Mouse (Mus musculus): ENCODE measurements around the gene Rce1.
A peak's percentile ranks its signal among the peaks of the same experiment; 100 is the strongest.
"Not testable (repeated sequence)": the region's sequence is repeated elsewhere in the genome, so short reads cannot be mapped to it uniquely, and the experiment has no call there.

Rce1 gene

DNA sequence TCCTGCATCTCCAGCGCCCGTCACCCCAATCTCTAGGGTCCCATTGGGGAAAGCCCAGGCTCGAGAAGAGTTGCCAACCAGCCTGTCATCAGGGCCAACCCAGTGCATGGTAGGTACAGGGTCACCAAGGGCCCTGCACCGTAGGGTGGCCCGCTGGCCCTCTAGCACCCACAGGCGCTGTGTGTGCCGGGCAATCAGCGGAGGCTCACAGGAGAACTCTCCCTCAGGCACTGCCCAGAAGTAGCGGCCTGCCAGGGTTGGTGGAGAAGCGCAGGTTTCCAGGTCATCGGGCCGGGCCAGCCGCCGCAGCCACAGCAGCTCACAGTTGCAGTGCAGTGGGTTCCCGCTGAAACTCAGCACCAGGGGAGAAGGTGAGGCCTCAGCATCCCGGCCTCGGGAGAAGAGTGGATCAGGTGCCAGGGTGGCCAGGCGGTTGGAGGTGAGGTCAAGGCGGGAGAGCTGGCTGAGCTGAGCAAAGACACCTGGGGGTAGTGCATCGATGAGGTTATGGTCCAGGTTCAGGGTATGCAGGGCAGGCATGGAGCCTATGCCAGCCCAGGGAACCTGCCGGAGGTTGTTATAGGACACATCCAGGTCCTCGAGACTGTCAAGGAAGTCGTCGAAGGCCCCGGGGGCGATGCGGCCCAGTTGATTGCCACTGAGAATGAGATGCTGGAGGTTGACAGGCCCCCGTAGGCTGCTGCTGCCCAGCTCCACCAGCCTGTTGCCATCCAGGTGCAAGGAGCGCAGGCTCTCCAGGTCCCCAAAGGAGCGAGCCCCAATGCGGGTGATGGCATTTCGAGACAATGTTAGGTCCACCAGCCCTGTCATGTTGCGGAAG, 11.8 kb downstream of the Rce1 start:
- DNase-seq (ENCODE audit: low spot score in 2 of 2), result no peak

DNA sequence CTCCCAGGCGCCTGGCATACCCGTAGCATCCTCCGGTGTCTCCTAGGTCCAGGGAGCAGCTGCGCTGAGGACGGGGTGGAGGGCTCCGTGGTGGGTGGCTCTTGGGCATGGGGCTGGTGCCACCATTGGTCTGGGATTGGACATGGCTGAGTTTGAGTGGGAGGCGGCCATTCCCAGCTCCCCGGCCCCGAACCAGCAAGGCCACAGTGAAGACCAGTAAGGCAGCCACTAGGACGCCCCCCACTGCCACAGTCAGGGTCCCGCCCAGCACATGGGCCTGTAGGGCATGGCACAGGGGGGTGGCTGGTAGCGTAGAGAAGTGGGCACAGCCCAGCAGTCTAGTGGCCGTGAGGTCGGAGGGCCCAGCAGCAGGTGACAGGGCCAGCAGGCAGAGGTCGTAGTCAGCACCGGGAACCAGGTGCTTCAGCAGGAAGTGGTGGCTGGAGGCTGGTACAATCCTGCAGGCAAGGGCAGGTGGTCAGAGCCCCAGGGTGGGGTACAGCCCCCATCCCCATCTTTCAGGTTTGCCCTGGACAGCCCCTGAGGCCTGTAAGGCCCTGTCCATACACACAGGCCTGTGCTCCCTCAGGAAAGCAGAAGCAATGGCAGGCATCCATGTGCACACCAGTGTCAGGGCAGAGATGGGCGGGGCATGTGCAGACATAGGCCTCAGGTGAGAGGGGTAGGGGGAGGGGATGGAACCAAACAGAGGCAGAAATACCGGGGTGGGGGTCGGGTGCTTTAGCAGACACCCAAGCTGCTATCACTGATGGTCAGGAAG, 13.1 kb downstream of the Rce1 start:
- DNase-seq (ENCODE audit: low spot score in 2 of 2), result no peak

DNA sequence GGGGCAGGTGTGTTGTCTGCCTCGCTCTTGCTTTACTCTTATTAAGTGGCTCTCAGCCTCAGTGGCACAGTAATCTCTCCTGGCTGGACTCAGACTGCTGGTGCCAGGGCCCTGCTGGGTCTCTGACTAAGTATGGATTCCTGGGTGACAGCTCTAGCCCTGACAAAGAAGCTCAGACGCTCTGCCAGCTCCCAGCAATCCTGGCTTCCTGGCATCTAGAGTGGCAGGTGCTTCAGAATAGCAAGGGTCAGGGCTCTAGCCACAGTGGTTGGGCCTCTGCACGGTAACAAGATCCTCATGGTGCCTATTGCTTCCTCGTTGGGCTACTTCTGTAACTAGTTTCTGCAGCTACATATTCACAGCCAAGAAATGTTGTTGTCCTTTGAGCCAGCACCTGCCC, 15.3 kb downstream of the Rce1 start:
- DNase-seq (ENCODE audit: low spot score in 2 of 2), result no peak

- DNase-seq (ENCODE audit: low spot score in 2 of 2), result no peak
These were observed 16.9 kb downstream of the Rce1 start for GRCm38 (mm10) chr19:4608511-4608910.

GRCm38 (mm10) chr19:4607406-4607805, 18.0 kb downstream of the Rce1 start:
- DNase-seq (ENCODE audit: low spot score in 2 of 2), result peak in 1 of 2 experiments; percentile 58

- no peak for DNase-seq (ENCODE audit: low spot score in 2 of 2)
These were observed 19.8 kb downstream of the Rce1 start for GRCm38 (mm10) chr19:4605654-4606053.

GRCm38 (mm10) chr19:4603801-4604723, 21.4 kb downstream of the Rce1 start:
- DNase-seq (ENCODE audit: low spot score in 2 of 2), result peak in 1 of 2 experiments; percentile 71

DNA sequence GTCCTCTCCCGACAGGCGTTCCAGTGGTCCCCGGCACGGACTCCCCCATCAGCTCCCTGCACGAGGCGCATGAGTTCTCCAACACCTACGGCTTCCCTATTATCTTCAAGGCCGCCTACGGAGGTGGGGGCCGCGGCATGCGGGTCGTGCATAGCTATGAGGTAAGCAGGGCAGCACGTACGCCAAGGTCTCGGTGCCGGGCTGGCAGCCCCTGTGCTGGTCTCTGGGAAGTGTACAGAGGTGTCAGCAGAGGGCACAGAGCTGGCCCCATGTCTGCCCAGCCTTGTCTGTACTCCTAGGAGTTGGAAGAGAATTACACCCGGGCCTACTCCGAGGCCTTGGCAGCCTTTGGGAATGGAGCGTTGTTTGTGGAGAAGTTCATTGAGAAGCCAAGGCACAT, 23.0 kb downstream of the Rce1 start:
- peak in 1 of 2 experiments; percentile 61 for DNase-seq (ENCODE audit: low spot score in 2 of 2)

DNA sequence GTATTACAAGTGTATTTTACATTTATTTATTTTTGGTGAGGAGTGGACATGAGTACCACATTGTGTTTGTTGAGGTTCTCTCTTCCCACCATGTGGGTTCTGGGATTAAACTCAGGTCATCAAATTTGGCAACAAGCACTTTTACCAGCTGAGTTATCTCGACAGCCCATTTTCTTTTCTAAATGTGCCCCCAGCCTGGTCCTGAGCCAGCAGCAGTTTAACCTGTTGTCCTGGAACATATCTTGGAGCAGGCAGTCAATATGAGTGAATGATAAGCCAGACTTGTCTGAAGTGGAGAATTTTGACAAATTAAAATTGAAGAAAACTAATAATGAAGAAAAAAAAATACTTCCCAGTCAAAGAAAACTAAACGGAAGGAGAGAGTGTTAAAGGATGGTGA, 29.4 kb downstream of the Rce1 start:
- no peak for DNase-seq (ENCODE audit: low spot score in 2 of 2)

DNA sequence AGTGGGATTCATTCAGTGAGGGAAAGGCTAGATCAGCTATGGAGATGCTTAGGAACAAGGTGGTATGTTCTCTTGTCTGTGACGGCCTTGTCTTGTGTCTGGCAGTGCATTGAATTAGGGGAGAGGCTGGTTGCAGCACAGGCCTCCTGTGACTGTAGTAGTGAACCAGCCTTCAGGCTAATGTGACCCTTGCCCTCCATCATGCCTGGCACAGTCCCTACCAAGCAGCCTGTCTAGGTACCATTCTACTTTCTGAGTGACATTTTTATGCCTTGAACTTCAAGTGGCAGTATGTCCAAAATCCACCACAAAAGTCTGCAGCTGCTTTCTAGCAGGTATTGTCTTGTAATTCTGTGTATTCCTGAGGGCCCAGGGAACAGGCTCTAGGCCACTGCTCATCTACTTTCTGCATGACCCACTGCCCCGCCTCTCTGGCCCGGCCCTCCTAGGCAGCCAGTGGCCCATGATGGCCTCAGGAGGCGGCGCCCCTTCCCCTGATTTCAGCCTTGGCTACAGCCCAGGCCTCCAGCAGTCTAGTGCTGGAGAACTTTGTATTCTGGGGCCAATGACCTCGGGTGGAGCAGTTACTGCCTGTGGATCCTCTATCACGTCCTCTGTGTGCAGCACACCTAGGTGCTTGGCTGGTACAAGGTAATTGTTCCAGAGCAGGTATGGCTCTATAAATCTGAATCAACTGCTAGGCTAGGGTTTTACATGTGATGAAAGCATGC, 31.5 kb downstream of the Rce1 start:
- DNase-seq (ENCODE audit: low spot score in 2 of 2), result no peak

DNA sequence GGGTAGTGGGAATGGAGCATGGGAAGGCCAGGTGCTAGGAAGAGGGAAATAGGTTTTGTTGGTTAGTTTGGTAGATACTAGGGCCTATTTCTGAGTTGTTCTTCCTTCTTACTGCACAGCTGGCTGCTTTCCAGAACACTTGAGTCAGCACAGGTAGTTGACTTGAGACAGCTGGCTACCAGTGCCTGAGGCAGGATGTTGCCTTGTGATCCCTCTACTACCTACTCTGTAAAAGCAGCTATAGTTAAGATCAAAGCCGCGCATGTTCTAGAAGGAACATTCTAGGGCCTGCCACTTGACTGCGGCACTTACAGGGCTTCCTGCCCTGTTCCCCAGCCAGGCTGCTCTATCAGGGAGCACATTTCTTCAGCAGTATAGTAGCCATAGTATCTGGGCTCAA, 35.4 kb downstream of the Rce1 start:
- DNase-seq (ENCODE audit: low spot score in 2 of 2), result no peak

- no peak for DNase-seq (ENCODE audit: low spot score in 2 of 2)
These were observed 36.4 kb downstream of the Rce1 start for GRCm38 (mm10) chr19:4589081-4589480.

GRCm38 (mm10) chr19:4588430-4588829, 37.0 kb downstream of the Rce1 start:
- DNase-seq (ENCODE audit: low spot score in 2 of 2), result no peak

GRCm38 (mm10) chr19:4587426-4587825, 38.0 kb downstream of the Rce1 start:
- DNase-seq (ENCODE audit: low spot score in 2 of 2), result no peak

DNA sequence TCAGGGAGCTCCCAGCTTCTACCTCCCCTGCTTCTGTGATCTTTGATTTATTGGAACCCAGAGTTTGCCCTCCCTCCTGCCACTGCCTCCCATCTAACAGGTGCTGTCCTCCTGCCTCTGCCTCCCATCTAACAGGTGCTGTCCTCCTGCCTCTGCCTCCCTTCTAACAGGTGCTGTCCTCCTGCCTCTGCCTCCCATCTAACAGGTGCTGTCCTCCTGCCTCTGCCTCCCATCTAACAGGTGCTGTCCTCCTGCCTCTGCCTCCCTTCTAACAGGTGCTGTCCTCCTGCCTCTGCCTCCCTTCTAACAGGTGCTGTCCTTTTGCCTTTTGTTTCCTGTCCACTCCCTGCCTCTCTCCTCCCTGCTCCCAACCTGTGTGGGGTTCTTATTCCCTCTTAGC, 38.7 kb downstream of the Rce1 start:
- DNase-seq (ENCODE audit: low spot score in 2 of 2), result not testable (repeated sequence)

DNA sequence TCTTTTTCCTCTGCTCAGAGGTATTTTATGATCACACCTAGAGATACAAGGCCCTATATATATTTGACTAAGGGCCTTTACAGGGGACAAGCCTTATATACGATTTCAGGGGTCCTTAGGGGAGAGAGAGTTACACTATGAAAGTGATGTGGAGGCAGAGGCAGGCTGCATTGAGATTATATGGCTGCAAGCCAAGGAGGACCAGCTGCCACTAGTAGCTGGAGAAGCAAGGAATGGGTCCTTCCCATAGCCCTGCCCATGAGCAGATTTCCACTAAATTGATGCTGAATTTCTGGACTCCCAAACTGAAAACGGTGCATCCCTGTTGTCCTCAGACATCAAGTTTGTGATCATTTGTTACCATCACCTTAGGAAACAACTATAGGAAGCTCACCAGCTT, 41.6 kb downstream of the Rce1 start:
- DNase-seq (ENCODE audit: low spot score in 2 of 2), result no peak

GRCm38 (mm10) chr19:4579296-4579695, 46.1 kb downstream of the Rce1 start:
- DNase-seq (ENCODE audit: low spot score in 2 of 2), result no peak

GRCm38 (mm10) chr19:4578799-4579198, 46.6 kb downstream of the Rce1 start:
- DNase-seq (ENCODE audit: low spot score in 2 of 2), result no peak

- no peak for DNase-seq (ENCODE audit: low spot score in 2 of 2)
These were observed 52.2 kb downstream of the Rce1 start for GRCm38 (mm10) chr19:4573241-4573640.

Measured in spleen, postnatal 4 days (tissue).